Mouse (Mus musculus) testis, adult 2 months (tissue): ENCODE data around the gene Gm21992. TPM values are rescaled to one million over a fixed set of nuclear protein-coding genes. Genes with fewer than 3 reads are reported as not detected.

Source experiments
- H3K27ac ChIP-seq: fragments of 200-500 bp; 2 replicates; pipeline ENCODE4 v1.5.1; 2012; ENCODE audit warnings: low read depth, low read length; ENCODE audit not compliant: control insufficient read depth, insufficient read depth
- H3K27me3 ChIP-seq: fragments of 200-500 bp; 2 replicates; pipeline ENCODE4 v1.6.1; 2012; ENCODE audit warnings: mild to moderate bottlenecking, low read length, moderate library complexity; ENCODE audit not compliant: control insufficient read depth, insufficient read depth
- H3K36me3 ChIP-seq: fragments of 200-500 bp; 2 replicates; pipeline ENCODE4 v1.6.1; 2012; ENCODE audit warnings: mild to moderate bottlenecking, low read length; ENCODE audit not compliant: control insufficient read depth, insufficient read depth
- H3K4me1 ChIP-seq: fragments of 200-500 bp; 2 replicates; pipeline ENCODE4 v1.6.1; 2012; ENCODE audit warnings: low read length; ENCODE audit not compliant: control insufficient read depth, insufficient read depth
- H3K4me3 ChIP-seq: fragments of 200-500 bp; 2 replicates; pipeline ENCODE4 v1.5.1; 2012; ENCODE audit warnings: low read depth, mild to moderate bottlenecking, low read length, moderate library complexity, mixed read lengths; ENCODE audit not compliant: control insufficient read depth
- CTCF ChIP-seq: fragments of 200-500 bp; IDR thresholded peaks from 2 replicates; pipeline ENCODE4 v1.5.1; 2012; ENCODE audit warnings: low read depth, mild to moderate bottlenecking, inconsistent platforms, low read length, moderate library complexity; ENCODE audit not compliant: control insufficient read depth, insufficient read depth, insufficient replicate concordance
- POLR2A ChIP-seq: fragments of 200-500 bp; IDR thresholded peaks from 2 replicates; pipeline ENCODE4 v1.6.1; 2012; ENCODE audit warnings: low read depth, mild to moderate bottlenecking, inconsistent platforms, low read length, moderate library complexity; ENCODE audit not compliant: control insufficient read depth
- polyA plus RNA-seq: library from polyadenylated mRNA; depleted of rRNA; stranded (reverse); fragments of >200 nt; gene quantifications from 2 replicates; pipeline ENCODE4 v1.2.3, GENCODE M21; 2012

The Gm21992 gene
- polyA plus RNA-seq, 1 experiment = 9.4 TPM

DNA sequence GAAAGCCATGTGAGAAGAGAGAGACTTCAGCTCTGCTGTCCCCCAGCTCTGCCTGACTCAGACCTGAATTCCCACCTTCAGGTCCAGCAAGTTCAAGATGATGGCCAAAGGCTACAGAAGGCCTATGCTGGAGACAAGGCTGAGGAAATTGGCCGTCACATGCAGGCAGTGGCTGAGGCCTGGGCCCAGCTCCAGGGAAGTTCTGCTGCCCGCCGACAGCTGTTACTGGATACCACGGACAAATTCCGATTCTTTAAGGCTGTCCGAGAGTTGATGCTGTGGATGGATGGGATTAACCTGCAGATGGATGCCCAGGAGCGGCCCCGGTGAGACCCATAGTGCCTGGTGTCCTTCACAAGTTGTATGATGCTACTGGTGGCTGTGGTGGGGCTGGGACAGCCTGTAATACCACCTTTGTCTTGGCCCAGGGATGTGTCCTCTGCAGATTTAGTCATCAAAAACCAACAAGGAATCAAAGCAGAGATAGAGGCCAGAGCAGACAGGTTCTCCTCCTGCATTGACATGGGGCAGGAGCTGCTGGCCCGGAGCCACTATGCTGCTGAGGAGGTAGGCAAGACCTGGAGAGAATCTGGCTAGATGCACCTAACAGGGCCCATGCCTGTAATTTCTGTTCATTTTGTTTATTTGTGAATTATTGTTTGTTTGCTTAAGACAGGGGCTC lies 63.6 kb downstream of the Gm21992 start:
- Histone ChIP-seq H3K27me3 (no peaks in the 10 kb centered on the region), H3K27ac (no peak overlapping the region), H3K36me3 (no peaks in the 10 kb centered on the region), H3K4me1 (no peaks in the 10 kb centered on the region), H3K4me3 (no peak overlapping the region)
- TF ChIP-seq CTCF (no peak), POLR2A (no peak)

DNA sequence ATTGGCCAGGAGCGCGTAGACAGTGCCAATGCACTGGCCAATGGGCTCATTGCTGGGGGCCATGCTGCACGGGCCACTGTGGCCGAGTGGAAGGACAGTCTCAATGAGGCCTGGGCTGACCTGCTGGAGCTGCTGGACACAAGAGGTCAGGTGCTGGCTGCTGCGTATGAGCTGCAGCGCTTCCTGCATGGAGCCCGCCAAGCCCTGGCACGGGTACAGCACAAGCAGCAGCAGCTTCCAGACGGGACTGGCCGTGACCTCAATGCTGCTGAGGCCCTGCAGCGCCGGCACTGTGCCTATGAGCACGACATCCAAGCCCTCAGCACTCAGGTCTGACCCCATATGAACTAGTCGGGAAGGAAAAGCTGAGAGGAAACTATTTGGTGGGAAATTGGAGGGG lies 64.8 kb downstream of the Gm21992 start:
- Histone ChIP-seq H3K27me3 (no peaks in the 10 kb centered on the region), H3K36me3 (no peaks in the 10 kb centered on the region), H3K4me1 (no peaks in the 10 kb centered on the region), H3K27ac (no peak overlapping the region), H3K4me3 (no peak overlapping the region)
- TF ChIP-seq POLR2A = no peak
- no peak for TF ChIP-seq CTCF

DNA sequence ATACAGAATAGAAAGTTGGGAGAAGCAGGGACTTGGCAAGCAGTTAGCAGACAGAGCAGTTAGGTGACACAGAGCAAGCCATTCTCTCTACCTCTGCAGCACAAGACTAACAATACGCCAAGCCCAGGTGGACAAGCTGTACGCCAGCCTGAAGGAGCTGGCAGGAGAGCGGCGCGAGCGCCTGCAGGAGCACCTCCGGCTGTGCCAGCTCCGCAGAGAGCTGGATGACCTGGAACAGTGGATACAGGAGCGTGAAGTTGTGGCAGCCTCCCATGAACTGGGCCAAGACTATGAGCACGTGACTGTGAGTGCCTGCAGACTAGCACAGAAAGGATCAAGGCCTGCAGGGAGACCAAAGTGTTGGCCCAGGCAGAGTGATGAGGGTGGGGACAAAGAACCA lies 65.7 kb downstream of the Gm21992 start:
- H3K4me3 ChIP-seq = no peak overlapping the region
- TF ChIP-seq POLR2A (no peak), CTCF (no peak)
- H3K4me1 ChIP-seq = no peaks in the 10 kb centered on the region
- H3K27ac ChIP-seq = no peak overlapping the region
- H3K36me3 ChIP-seq = no peaks in the 10 kb centered on the region
- H3K27me3 ChIP-seq = no peaks in the 10 kb centered on the region

DNA sequence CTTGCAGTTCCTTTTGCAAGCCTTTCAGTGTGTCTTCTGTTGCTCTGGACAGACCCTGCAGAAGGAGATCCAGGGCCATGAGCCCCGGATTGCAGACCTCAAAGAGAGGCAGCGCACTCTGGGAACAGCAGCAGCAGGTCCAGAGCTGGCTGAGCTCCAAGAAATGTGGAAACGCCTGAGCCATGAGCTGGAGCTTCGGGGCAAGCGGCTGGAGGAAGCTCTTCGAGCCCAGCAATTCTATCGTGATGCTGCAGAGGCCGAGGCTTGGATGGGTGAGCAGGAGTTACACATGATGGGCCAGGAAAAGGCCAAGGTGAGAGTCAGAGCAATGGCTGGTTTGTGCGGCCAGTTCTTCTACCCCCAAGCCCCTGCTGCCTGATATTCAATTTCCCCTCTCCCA lies 66.4 kb downstream of the Gm21992 start:
- no peaks in the 10 kb centered on the region for H3K4me1 ChIP-seq
- no peak overlapping the region for H3K4me3 ChIP-seq
- no peak for TF ChIP-seq CTCF
- no peak for TF ChIP-seq POLR2A
- no peak overlapping the region for H3K27ac ChIP-seq
- H3K27me3 ChIP-seq = no peaks in the 10 kb centered on the region
- H3K36me3 ChIP-seq = no peaks in the 10 kb centered on the region

DNA sequence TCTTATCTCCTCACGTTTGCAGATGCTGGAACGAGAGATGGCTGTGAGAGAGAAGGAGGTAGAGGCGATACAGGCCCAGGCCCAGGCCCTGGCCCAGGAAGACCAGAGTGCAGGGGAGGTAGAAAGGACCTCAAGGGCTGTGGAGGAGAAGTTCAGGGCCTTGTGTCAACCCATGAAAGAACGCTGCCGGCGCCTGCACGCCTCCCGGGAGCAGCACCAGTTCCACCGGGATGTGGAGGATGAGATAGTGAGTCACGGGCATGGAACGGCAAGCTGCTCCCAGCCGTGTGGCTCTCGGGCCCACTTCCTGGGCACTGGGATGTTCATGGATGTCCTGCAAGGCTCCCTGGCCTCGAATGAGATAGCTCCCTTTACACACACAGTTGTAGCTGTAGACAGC lies 67.4 kb downstream of the Gm21992 start:
- no peaks in the 10 kb centered on the region for H3K27me3 ChIP-seq
- no peaks in the 10 kb centered on the region for H3K36me3 ChIP-seq
- no peak overlapping the region for H3K4me3 ChIP-seq
- TF ChIP-seq POLR2A (no peak), CTCF (no peak)
- H3K4me1 ChIP-seq = no peaks in the 10 kb centered on the region
- no peak overlapping the region for H3K27ac ChIP-seq

DNA sequence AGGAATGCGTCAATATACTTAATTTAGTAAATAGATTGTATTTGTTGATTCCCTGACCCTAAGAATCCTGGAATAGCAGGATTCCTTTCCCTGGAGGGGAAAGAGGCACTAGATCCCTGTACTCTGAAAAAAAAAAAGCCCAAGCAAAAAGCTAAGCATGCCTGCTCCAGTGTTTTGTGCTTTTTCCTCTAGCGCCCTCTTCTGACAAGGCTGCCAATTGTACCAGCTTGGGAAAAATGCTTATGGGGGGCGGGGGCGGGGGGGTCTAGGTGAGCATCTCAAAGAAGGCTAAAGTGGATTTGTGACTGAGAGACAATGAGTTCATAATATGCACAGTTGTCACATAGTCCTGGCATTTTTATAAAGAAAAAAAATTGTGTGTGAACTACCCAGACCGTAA lies 67.9 kb downstream of the Gm21992 start:
- Histone ChIP-seq H3K27me3 (no peaks in the 10 kb centered on the region), H3K4me3 (no peak overlapping the region), H3K4me1 (no peaks in the 10 kb centered on the region), H3K36me3 (no peaks in the 10 kb centered on the region), H3K27ac (no peak overlapping the region)
- no peak for TF ChIP-seq POLR2A
- TF ChIP-seq CTCF = no peak

DNA sequence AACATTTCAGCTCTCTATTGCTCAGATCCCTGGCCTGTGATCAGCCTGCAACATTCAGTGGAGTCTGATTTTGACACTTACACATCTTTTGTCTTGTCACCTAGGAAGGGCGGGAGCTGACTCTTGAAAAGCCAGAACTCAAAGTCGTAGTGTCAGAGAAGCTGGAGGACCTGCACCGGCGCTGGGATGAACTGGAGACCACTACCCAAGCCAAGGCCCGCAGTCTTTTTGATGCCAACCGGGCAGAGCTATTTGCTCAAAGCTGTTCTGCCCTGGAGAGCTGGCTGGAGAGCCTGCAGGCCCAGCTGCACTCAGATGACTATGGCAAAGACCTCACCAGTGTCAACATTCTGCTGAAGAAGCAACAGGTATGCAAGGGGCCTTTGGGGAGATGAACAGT lies 69.2 kb downstream of the Gm21992 start:
- H3K4me3 ChIP-seq = no peak overlapping the region
- TF ChIP-seq POLR2A (no peak), CTCF (no peak)
- H3K27me3 ChIP-seq = no peaks in the 10 kb centered on the region
- no peaks in the 10 kb centered on the region for H3K4me1 ChIP-seq
- no peak overlapping the region for H3K27ac ChIP-seq
- no peaks in the 10 kb centered on the region for H3K36me3 ChIP-seq
